Mouse (Mus musculus): Measurements from ENCODE around the gene Hist1h2bj.
A peak's percentile ranks its signal among the peaks of the same experiment; 100 is the strongest.
"Not testable (repeated sequence)": the region's sequence is repeated elsewhere in the genome, so short reads cannot be mapped to it uniquely, and the experiment has no call there.

The Hist1h2bj gene

DNA sequence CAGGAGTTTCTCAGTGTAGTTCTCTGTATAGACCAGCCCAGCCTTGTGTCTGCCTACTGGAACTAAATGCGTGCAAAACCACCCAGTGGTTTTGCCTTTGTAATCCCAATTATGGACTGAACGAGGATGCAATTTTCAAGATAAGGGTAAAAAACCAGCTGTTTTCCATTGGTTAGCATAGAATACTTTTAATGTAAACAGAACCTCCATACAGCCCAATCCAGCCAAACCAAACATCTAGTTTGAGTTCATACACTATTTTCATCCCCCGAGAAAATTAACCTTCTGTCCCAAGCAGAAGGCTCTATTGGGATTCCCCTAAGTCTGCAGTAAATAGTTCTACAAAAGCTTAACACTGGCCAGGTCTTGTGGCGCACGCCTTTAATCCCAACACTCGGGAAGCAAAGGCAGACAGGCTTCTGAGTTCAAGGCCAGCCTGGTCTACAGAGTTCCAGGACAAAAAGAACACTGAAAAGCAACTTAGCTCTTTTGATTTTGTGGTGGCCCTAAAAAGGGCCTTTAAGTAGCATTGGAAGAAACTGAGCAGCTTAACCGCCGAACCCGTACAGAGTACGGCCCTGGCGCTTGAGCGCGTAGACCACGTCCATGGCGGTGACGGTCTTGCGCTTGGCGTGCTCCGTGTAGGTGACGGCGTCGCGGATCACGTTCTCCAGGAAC is 2.4 kb upstream of the Hist1h2bj start:
- DNase-seq (ENCODE audit: low spot score), result no peak

- peak; percentile 99 for DNase-seq (ENCODE audit: low spot score)
Measured at GRCm38 (mm10) chr13:22041142-22041536, 1.9 kb upstream of the Hist1h2bj start, which contains the start of gene Hist1h4i. Gene Hist1h4i (minus strand): TSS chr13:22041362.

- DNase-seq (ENCODE audit: low spot score), result no peak
Measured at GRCm38 (mm10) chr13:22041651-22042567, 1.1 kb upstream of the Hist1h2bj start.

GRCm38 (mm10) chr13:22043503-22044431 is 753 bp downstream of the Hist1h2bj start:
- DNase-seq (ENCODE audit: low spot score), result no peak

GRCm38 (mm10) chr13:22044432-22045155 is 1.6 kb downstream of the Hist1h2bj start:
- no peak for DNase-seq (ENCODE audit: low spot score)

DNA sequence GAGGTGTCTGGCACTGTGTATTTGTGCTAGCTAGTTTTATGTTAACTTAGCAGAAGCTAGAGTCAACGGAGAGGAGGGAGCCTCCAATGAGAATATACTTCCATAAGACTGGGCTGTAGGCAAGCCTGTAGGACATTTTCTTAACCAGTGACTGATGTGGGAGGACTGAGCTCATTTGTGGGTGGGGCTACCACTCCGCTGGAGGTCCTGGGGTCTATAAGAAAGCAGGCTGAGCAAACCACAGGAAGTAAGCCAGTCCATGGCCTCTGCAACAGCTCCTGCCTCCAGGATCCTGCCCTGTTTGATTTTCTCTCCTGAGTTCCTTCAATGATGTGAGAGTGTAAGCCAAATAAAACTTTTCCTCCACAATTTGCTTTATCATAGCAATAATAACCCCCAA is 2.3 kb downstream of the Hist1h2bj start:
- no peak for DNase-seq (ENCODE audit: low spot score)

DNA sequence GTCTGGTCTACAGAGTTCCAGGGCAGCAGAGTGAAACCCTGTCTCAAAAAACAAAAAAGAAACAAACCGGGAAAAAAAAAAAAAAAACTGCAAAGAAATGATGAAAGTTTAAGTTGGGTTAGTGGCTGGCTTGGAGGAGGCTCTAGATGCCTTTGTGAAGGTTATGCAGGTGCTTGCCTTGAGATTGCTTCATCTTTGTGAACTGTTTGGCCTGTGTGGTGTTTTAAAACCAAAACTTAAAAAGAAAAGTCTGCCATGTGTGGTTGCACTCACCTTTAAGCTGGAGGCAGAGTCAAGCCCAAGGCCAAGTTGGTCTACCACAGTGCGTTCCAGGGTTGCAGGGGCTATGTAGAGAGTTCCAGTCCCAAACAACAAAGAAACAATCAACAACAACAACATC is 6.0 kb downstream of the Hist1h2bj start:
- DNase-seq (ENCODE audit: low spot score), result no peak

- no peak for DNase-seq (ENCODE audit: low spot score)
Measured at GRCm38 (mm10) chr13:22049737-22050440, 6.9 kb downstream of the Hist1h2bj start.

DNA sequence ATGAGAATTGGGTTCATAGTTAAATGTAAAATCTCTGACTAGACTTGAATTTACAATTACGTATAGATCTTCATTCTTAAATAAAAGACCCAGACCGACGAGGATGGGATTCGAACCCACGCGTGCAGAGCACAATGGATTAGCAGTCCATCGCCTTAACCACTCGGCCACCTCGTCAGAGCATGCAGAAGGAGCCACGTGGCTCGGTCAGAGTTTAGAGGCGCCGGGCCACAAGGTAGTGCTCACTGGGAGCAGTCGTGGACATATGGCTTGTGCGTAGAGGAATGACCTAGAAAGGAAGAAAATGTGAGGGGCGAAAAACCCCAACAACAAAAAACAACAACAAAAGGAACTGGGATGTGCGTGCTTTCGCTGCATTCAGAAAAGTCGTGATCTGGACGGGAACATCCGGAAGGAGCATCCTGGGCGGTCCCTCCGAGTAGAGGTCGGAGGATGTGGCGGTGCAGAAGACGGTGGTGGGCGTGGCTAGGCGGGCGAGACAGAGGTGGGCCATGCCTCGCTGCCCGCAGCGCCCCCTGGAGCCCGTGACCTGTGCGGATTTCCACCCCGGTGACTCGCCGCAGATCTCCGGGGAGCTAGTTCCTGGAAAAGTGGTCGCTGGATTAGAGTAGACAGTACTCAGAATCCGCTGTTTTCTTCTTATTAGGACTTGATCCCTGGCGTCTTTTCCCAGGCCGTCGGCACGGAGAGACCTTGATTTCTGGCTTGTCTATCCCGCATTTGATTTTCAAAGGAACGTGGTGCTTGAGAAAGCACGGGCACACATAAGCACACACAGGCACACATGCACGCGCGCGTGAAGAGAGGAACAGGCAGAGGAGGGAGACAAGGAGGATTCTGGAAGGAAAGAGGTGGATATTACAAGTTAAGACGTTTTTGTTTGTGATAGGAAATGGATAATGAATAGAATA is 7.8 kb downstream of the Hist1h2bj start:
- DNase-seq (ENCODE audit: low spot score), result peak; percentile 69

- no peak for DNase-seq (ENCODE audit: low spot score)
Measured at GRCm38 (mm10) chr13:22051523-22051859, 8.5 kb downstream of the Hist1h2bj start.

GRCm38 (mm10) chr13:22053754-22054153 is 10.7 kb downstream of the Hist1h2bj start:
- no peak for DNase-seq (ENCODE audit: low spot score)

DNA sequence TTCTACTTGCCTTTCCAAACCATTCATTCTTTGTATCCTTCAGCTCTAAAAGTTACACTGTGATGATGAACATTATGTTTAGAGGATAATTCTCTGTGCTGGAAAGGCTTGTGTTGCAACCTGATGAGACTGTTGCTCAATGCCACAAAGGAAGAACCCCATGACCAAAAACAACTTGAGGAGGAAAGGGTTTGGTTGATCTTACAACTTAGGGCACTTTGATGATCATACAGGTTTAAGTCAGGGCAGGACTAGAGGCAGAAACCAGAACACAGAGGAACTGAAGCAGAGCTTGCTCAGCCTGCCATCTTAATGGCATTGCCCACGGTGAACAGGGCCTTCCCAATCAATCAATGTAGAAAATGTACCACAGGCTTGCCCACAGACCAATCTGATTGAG is 18.4 kb downstream of the Hist1h2bj start:
- DNase-seq (ENCODE audit: low spot score), result no peak

GRCm38 (mm10) chr13:22063468-22063867 is 20.5 kb downstream of the Hist1h2bj start:
- DNase-seq (ENCODE audit: low spot score), result no peak

DNA sequence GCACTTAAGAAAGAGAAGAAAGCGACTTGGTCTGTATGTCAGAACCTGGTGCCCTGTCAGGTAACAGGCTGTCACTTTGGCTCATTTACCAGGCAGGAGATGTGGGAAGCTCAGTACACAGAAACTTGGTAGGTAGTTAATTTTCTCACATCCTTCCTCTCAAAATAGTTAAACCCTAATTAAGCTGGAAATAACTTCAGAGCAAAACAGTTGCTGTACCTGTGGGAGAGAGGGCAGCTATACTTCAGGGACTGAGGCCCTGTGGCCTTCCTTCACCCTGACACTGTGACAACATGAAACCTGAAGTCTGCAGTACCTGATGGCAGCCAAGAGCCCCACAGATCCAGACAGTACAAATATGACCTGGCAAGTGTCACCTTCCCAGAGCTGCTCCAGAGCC is 41.1 kb downstream of the Hist1h2bj start, which contains the start of gene Vmn1r188:
Gene Vmn1r188, plus strand, starts transcription at position 301 of the 400 bp plus-strand sequence.
- DNase-seq (ENCODE audit: low spot score), result not testable (repeated sequence)
